Mouse (Mus musculus) heart, adult 2 months (tissue): Measurements from ENCODE around the gene Bscl2.

Source experiments
- CTCF ChIP-seq: fragments of 200-600 bp; IDR thresholded peaks from 2 replicates; pipeline ENCODE4 v1.8.1; 2022; ENCODE audit warnings: antibody characterized with exemption, mild to moderate bottlenecking, moderate library complexity
- EP300 ChIP-seq: fragments of 200-500 bp; IDR thresholded peaks from 2 replicates; pipeline ENCODE4 v1.6.1; 2011; ENCODE audit warnings: low read depth, low read length, control low read depth; ENCODE audit not compliant: insufficient read depth

DNA sequence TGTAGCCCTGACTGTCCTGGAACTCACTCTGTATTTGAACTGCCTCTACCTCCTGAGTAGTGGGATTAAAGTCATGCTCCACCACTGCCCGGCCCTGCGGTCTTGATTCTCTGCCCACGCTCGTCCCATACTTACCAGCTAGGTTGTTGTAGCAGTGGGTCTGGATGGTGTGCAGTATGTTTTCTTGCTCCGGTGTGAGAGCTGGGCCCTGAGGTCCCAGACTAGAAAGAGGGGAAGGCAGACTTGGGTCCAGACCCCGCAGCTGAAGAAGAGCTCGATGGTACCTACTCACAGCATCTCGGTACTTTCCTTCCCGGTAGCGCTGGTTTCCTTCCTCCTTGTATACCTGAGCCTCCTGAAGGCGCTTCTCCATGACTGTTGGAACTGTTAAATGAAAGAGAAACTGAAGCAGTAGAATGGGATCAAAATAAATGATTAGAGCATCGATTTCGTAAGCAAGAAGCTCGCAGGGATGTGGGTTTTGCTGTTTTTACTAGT is 18.9 kb upstream of the Bscl2 start:
- TF ChIP-seq EP300 (no peak), CTCF (no peak)
